Mouse (Mus musculus): Measurements from ENCODE around the gene Tenm3. TPM values are rescaled to one million over a fixed set of nuclear protein-coding genes. Genes with fewer than 3 reads are reported as not detected.

Tenm3 gene
- total RNA-seq, 1 experiment from 2014 or later: not detected

DNA sequence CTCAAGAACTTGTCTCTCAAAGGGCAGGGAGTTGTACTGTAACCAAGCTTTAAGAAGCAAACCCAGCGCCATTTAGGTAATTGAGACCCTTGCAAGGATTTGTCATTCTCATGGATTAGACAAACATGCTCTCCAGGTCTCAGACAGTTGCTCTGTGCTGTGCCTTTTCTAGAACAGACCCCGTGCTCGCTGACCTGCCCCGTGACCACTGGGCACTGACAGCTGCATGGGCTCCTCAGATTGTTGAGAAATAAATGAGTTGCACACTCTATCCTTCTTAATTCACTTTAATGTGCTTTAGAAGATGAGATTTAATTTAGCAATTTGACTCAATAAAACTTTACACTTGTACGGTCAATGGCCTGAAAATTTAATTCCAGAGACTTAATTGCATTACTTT lies 502.5 kb downstream of the Tenm3 start:
- no peak for ATAC-seq (ENCODE audit: extremely low read depth, insufficient number of reproducible peaks, low FRiP score, poor library complexity, severe bottlenecking)

DNA sequence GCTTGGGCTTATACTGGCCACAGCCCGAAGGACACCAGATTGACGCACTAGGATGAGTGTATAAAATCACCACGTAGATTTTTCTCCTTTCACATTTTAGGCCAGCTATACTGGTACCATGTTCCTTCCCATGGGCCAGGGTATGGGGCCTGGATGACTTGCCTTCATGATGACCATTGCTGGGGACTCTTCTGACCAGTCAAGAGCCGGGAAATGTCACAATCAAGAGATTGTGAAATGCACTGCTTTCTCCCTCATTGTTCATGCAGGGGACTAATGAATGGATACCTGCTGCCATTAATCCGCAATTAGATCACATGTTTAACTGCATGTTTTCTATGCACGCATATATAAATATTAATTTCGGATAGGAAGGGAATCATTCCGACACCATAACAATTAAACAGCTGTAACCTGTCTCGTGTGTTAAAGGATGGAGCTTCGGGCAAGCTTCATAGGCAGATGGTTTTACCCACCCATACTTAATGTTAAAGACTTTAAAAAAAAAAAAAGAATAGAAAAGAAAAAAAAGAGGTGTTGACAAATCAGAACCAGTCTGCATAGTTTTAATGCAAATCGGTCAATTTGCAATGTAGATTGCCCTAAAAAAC lies 521.0 kb downstream of the Tenm3 start:
- no peak for ATAC-seq (ENCODE audit: extremely low read depth, insufficient number of reproducible peaks, low FRiP score, poor library complexity, severe bottlenecking)

DNA sequence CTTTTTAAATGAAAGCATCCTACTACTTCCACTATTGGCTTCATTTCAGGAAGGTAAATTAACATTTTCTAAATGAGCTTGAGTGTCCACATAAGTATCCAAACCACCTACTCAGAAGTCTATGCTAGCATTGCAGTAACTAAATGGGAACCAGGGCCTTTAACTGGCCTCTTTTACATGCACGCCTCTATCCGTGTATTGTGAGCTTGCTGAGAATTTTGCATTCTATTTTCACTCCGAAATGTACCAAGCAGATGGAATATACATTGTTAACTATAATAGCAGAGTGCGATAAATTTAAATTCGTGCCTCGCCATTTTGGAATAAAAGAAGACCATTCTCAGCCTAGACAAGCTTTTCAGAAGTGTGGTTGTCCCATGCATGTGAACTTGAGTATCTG lies 521.5 kb downstream of the Tenm3 start:
- ATAC-seq (ENCODE audit: extremely low read depth, insufficient number of reproducible peaks, low FRiP score, poor library complexity, severe bottlenecking): no peak

DNA sequence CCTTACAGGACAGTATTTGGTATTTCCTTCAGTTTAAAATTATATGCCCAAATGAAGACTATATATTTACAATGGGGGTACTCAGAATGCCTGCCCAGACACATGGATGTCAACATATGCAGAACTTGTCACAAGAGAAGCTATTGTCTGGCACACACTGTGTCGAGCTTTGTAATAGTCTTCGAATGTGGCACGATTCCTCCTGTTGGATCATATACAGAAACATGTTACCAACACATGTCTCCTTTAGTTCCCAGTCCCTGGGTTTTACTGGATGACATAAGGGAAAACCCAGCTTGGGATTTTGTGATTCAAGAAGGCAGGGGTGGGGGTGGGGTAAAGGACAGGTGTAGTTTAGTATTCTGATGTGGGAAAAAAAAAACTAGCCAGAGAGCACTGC lies 524.1 kb downstream of the Tenm3 start:
- ATAC-seq (ENCODE audit: extremely low read depth, insufficient number of reproducible peaks, low FRiP score, poor library complexity, severe bottlenecking): no peak

DNA sequence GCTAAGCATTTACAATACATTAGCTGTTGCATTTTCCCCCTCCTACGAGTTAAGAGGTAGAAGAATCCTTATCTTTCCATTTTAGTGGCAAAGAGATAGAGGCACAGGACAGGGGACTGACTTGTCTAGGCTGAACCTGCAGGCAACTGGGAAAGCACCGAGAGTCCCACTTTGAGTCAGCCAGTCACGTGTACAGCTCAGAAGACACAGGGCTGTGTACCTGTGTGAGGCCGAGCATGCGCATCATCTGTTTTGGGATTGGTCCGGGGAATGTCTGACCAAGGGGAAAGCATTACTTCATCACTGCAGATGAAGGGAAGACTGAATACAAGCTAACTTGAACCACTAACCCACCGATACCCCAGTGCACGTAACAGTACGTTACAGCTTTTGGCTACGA lies 526.3 kb downstream of the Tenm3 start:
- no peak for ATAC-seq (ENCODE audit: extremely low read depth, insufficient number of reproducible peaks, low FRiP score, poor library complexity, severe bottlenecking)

DNA sequence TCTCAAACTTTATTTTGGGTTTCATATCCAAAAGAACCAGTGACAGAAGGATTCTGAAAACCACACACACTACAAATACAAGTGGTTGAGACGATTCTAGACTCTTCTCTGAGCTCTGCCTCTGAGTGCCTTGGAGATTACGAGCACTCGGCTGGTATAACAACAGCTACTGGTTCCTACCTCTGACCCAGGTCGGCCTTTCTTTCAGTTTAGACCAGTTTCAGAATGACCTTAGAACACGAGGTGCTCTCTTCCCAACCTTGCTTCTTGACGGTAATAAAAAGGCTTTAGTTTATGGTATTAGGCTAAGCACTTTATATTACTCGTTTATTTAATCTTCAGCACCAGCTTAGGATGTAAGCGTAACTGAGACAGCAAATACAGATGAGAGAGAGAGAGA lies 528.1 kb downstream of the Tenm3 start:
- ATAC-seq (ENCODE audit: extremely low read depth, insufficient number of reproducible peaks, low FRiP score, poor library complexity, severe bottlenecking): no peak

DNA sequence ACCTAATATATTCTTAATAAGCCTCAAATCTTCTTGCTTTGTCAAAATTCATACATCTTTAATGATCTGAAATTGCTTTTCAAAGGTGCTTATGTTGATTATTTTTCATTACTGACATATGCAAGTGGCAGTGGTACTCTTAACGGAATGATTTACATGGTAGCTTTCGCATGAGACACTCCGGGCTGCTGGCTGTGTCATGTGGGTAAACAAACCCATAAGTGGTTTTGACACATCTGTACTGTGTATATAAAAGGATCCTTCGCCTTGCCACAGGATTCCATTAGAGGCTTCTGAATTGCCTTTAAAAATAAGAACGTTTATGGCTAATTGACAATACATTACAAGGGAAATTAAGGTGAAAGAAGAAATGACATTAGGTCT lies 529.8 kb downstream of the Tenm3 start:
- ATAC-seq (ENCODE audit: extremely low read depth, insufficient number of reproducible peaks, low FRiP score, poor library complexity, severe bottlenecking): no peak

- ATAC-seq (ENCODE audit: extremely low read depth, insufficient number of reproducible peaks, low FRiP score, poor library complexity, severe bottlenecking): no peak
Observed at GRCm38 (mm10) chr8:48313210-48313984, 530.4 kb downstream of the Tenm3 start.

DNA sequence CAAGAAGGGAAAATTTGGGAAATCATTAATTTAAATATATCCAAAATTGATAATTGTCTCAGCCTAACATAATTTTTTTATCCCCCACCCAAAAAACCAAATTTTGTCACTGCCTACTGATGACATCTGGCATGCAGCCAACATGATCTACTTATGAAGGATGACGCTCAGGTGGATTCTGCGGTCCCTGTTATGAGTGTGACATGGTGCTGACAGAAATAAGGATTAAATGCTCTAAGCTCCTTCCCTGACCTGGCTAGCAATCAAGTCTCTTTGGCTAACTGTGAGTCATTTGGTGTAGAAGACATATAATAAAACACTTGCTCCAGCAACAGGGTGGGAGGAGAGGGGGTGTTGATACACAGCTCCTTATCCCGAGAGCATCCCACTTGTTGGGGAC lies 532.0 kb downstream of the Tenm3 start:
- ATAC-seq (ENCODE audit: extremely low read depth, insufficient number of reproducible peaks, low FRiP score, poor library complexity, severe bottlenecking): no peak

DNA sequence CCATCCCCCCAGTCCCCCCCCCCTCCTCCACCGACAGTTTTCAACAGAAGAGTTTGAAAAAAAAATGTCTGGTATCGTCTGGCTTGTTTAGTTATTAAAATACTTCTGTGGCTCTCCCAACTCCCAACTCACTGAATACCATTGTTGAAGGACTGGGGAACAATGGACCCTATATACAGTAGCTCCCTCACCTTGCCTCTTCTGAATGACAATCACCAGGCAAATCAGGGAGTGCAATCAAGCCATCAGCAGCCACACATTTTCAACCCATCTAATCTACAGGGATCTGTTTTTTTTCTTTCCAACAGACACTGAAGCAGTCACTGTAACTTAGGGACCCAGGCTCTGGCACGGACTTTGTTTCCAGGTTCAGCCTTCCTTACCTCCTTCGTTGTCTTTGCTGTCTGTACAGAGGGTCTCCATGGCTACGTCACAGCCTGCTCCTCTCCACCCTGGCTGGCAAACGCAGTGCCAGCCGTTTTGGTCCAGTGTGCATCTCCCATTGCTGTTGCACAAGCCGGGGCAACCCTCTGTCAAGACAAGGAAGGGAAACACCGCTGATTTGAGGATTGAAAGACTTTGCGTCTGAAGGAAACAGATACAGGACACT lies 533.4 kb downstream of the Tenm3 start:
- ATAC-seq (ENCODE audit: extremely low read depth, insufficient number of reproducible peaks, low FRiP score, poor library complexity, severe bottlenecking): no peak

GRCm38 (mm10) chr8:48309191-48309987 lies 534.4 kb downstream of the Tenm3 start:
- no peak for ATAC-seq (ENCODE audit: extremely low read depth, insufficient number of reproducible peaks, low FRiP score, poor library complexity, severe bottlenecking)

DNA sequence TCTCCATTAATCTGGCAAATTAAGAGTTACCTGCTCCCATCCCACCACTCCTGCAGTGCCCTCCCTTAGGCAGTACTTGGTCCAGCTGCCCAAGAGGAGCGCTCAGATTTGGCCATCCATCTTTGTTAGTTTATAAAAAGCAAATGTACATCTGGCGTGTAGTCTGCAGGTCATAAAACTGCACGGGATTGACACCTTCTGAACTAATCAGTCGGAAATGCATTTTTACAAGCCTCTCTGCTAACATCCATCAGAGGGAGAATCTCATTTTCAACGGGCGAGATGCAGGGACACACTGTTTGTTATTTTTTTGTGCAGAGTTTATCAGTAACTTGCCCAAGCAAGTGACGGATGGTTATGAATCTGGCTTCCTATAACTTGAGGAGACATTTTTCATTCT lies 539.5 kb downstream of the Tenm3 start:
- no peak for ATAC-seq (ENCODE audit: extremely low read depth, insufficient number of reproducible peaks, low FRiP score, poor library complexity, severe bottlenecking)

GRCm38 (mm10) chr8:48300613-48301037 lies 543.1 kb downstream of the Tenm3 start:
- ATAC-seq (ENCODE audit: extremely low read depth, insufficient number of reproducible peaks, low FRiP score, poor library complexity, severe bottlenecking): no peak

- no peak for ATAC-seq (ENCODE audit: extremely low read depth, insufficient number of reproducible peaks, low FRiP score, poor library complexity, severe bottlenecking)
Observed at GRCm38 (mm10) chr8:48300061-48300460, 543.7 kb downstream of the Tenm3 start.

GRCm38 (mm10) chr8:48299341-48299740 lies 544.4 kb downstream of the Tenm3 start:
- no peak for ATAC-seq (ENCODE audit: extremely low read depth, insufficient number of reproducible peaks, low FRiP score, poor library complexity, severe bottlenecking)

DNA sequence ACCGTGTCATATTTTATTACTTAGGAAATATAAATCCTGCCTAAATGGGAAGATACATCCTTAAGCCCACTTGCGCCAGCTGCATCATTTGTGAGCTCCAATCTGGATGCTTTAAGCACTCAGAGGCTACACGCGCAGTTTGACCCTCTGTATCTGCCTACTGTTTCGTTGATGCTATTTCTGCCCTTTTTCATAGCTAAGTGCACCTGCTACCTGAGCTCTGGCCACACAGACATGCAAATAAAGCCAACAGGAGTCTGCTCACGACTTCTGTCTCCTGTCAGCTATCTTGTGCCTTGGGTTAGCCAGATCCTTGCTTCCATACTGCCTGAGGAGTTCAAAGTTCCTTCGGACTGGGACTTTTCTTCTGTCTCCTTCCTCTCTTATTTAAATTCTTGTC lies 547.4 kb downstream of the Tenm3 start:
- no peak for ATAC-seq (ENCODE audit: extremely low read depth, insufficient number of reproducible peaks, low FRiP score, poor library complexity, severe bottlenecking)

- no peak for ATAC-seq (ENCODE audit: extremely low read depth, insufficient number of reproducible peaks, low FRiP score, poor library complexity, severe bottlenecking)
Observed at GRCm38 (mm10) chr8:48295558-48295957, 548.2 kb downstream of the Tenm3 start.

DNA sequence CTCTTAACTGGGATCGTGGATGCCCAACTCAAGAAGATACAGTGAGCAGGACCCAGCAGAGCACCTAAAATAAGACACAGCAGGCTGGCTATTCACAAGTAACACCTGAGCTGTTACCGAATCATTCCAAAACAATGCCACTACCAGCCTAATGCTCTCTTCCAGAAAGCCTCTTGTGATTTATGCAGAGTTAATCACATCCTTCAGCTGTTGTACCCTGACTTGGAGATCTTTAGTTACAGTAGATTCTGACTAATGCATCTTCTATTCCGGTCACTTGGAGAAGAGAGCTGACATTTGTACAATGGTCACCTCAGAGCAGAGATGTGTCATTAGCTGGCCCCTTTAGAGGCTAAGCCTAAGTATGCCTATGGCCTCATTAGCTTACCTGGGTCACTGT lies 550.0 kb downstream of the Tenm3 start:
- no peak for ATAC-seq (ENCODE audit: extremely low read depth, insufficient number of reproducible peaks, low FRiP score, poor library complexity, severe bottlenecking)

- no peak for ATAC-seq (ENCODE audit: extremely low read depth, insufficient number of reproducible peaks, low FRiP score, poor library complexity, severe bottlenecking)
Observed at GRCm38 (mm10) chr8:48285432-48285831, 558.3 kb downstream of the Tenm3 start.

- no peak for ATAC-seq (ENCODE audit: extremely low read depth, insufficient number of reproducible peaks, low FRiP score, poor library complexity, severe bottlenecking)
Observed at GRCm38 (mm10) chr8:48281855-48282254, 561.9 kb downstream of the Tenm3 start.
